Mouse (Mus musculus): ENCODE data around the gene Pcbp2.
A peak's percentile ranks its signal among the peaks of the same experiment; 100 is the strongest.

Pcbp2 gene

DNA sequence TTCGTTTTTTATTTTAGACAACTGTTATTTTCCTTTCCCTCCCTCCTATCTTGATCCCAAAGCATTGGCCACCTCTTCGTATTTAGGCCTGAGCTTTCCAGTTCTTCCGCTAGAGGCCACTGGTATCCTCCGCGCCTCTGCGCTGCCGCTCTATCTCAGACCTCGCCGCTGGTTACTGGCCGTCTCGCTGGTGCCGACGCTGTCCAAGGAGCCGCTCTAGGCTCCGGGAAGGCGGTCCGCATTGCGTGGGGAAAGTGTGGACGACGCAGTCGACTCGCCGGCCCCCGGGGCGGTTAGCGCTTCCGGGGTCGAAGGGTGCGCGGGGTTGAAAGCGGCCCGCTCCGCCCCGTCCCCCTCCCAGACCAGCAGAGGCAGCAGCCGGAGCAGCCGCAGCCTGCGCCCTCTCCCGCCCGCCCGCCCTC lies at the start of gene Pcbp2:
Gene Pcbp2 (plus strand): TSS at position 357 of the 422 bp plus-strand sequence.
- peak; percentile 98 for ATAC-seq (ENCODE audit: low TSS enrichment)

GRCm38 (mm10) chr15:102420986-102421385 lies 49.4 kb upstream of the Pcbp2 start:
- no peak for ATAC-seq (ENCODE audit: low TSS enrichment)

- ATAC-seq (ENCODE audit: low TSS enrichment): 0 out of 2 replicates have a peak, but pooled peaks have one; percentile 59
Measured at GRCm38 (mm10) chr15:102421437-102421836, 48.9 kb upstream of the Pcbp2 start.

- no peak for ATAC-seq (ENCODE audit: low TSS enrichment)
Measured at GRCm38 (mm10) chr15:102423602-102424240, 46.6 kb upstream of the Pcbp2 start.

DNA sequence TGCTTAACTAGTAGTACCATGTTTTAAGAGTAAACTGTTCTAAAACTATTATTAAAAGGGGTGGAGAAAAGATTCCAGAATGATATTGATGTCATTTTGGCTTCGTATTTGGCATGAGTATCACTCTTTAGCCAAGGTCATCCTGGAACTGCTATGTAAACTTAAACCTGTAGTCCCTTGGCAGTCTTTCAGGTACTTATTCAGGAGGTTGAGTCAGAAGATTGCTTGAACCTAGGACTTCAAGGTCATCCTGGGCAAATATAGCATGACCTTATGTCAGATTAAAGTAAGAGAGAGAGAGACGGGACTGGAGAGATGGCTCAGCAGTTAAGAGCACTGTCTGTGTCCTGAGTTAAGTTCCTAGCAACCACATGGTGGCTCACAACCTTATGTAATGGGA lies 45.7 kb upstream of the Pcbp2 start:
- no peak for ATAC-seq (ENCODE audit: low TSS enrichment)

GRCm38 (mm10) chr15:102426963-102427362 lies 43.4 kb upstream of the Pcbp2 start:
- ATAC-seq (ENCODE audit: low TSS enrichment): no peak

GRCm38 (mm10) chr15:102432046-102432445 lies 38.3 kb upstream of the Pcbp2 start:
- ATAC-seq (ENCODE audit: low TSS enrichment): no peak

DNA sequence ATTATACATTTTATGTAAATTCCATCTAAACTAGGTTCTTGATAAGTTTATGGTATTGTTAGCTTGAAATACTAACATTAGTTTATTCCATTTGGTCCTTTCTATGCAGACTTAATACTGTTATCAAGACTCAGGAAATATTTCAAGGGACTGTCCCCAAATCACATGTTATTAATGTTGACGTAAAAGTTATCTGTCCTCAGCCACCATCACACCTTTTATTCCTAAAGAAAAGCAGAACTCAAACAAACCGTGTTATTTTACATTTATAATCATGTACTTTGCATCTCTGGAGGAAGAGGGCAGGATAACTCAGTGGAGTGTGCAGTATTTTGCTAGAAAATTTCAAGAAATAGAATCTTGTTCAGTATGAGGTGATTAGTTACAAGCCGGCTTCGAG lies 37.2 kb upstream of the Pcbp2 start:
- no peak for ATAC-seq (ENCODE audit: low TSS enrichment)

GRCm38 (mm10) chr15:102442490-102442889 lies 27.8 kb upstream of the Pcbp2 start:
- ATAC-seq (ENCODE audit: low TSS enrichment): peak; percentile 73; the same call in 1 of the 2 replicates

DNA sequence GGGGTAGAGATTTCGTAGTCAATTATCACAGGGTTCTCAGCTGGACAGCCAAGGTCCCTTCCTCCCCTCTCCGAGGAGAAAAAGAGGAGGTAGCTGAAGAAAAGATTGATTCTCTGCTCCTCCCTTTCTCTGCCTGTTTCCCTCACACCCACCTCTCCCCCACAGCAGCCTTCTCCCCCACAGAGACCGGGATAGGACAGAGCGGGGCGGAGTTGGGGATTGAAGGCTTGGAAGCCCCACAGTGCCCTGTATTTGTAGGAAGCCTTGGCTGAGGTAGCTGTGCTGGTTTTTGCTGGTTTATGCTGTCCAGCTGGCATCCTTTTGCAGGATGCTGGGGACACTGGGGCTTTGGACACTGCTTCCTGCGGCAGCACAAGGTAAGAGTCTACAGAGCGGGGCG lies 25.2 kb upstream of the Pcbp2 start, which contains the start of gene Amhr2:
Gene Amhr2 (plus strand): TSS at position 222 of the 400 bp plus-strand sequence.
- ATAC-seq (ENCODE audit: low TSS enrichment): no peak

GRCm38 (mm10) chr15:102446448-102446847 lies 23.9 kb upstream of the Pcbp2 start:
- ATAC-seq (ENCODE audit: low TSS enrichment): no peak

GRCm38 (mm10) chr15:102449366-102449765 lies 21.0 kb upstream of the Pcbp2 start:
- no peak for ATAC-seq (ENCODE audit: low TSS enrichment)

DNA sequence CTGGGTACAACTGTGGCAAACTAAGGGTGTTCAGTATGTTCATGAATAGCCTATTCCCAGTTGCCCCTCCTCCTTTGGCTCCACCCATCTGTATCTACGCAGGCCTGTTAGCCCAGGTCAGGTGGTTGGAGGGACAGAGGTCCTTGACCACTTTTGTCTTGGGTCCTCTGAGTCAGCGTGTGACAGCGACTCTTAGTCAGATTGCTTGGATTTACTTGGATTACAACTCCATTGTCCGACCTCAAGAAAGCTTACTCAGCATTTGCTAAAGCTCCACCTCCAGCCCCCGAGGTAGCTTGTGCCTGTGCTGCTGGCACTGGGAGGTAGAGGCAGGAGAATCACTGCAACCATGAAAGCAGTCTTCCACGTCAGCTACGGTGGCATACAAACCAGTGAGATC lies 19.4 kb upstream of the Pcbp2 start:
- no peak for ATAC-seq (ENCODE audit: low TSS enrichment)

DNA sequence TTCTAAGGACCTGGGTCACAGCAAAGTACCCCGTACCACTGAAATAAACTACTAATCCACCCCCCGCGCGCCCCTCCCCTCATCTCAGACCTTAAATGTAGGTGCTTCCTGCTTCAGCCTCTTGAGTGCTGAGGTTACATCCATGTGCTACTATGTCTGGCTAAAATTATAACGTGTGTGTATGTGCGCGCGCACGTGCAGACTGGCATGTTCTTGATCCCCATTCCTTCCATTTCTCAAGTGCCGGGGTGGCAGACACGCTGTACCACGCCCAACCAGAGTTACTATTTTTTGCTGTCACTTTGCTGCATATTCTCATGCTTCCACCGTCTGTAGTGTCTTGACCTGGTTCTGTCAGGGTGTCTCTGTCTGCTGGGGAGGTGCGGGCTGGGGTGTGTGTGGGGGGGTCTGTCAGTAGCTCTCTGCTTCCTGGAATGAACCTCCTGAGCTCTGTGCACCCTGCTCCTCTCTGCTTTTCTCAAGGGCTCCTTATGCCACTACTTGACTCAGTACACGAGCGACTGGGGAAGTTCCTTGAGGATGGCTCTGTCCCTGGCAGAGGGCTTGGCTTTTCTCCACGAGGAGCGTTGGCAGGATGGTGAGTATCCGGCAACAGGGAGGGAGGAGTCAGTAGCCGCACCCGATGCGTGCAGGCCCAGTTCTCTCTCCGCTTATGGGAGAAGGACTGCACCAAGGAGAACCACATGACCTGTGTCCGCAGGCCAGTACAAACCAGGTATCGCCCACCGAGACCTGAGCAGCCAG lies 18.5 kb upstream of the Pcbp2 start:
- ATAC-seq (ENCODE audit: low TSS enrichment): no peak

DNA sequence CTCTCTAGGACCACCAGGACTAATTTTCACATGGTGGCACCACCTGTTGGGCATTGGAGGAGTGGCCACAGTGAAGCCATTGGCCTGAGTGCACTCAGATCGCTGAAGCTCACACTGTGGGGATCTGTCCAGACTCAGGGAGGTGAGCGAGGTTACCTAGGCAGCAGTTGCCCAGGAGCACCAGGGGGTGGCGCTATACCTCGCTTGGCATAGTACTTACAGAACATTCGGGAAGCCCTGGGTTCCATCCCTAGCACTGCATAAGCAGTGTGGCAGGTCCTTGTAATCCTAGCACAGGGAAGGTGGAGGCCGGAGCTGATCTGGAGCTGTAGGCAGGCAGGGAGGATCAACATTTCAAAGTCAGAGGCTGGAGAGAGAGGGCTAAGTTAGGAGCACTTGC lies 14.3 kb upstream of the Pcbp2 start:
- ATAC-seq (ENCODE audit: low TSS enrichment): no peak

- no peak for ATAC-seq (ENCODE audit: low TSS enrichment)
Measured at GRCm38 (mm10) chr15:102458050-102458736, 12.1 kb upstream of the Pcbp2 start.

DNA sequence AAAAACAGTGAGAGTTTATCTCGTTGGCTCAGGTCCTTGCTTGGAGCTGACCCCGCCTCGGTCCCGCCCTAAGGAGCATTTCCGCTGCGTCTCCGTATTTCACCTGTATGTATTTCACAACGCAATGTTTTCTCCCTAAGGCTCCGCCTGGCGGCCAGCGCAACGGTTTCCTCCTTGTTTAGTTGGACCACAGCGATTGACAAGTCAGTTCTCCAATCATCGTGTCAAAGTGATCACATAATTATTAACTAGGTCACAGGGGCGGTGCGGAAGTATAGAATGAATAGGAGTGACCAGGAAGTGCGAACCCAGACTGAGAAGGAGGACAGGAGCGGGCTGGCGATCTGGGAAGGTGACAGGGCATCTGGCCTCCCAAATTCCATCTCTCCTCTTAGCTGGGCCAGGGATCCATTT lies 11.4 kb upstream of the Pcbp2 start, which contains the start of gene Prr13:
Gene Prr13 (plus strand): TSS at position 125 of the 414 bp plus-strand sequence.
- peak; percentile 94 for ATAC-seq (ENCODE audit: low TSS enrichment)

GRCm38 (mm10) chr15:102459381-102459780 lies 11.0 kb upstream of the Pcbp2 start:
- no peak for ATAC-seq (ENCODE audit: low TSS enrichment)

- no peak for ATAC-seq (ENCODE audit: low TSS enrichment)
Measured at GRCm38 (mm10) chr15:102459847-102460246, 10.5 kb upstream of the Pcbp2 start.

- no peak for ATAC-seq (ENCODE audit: low TSS enrichment)
Measured at GRCm38 (mm10) chr15:102460409-102460808, 9.9 kb upstream of the Pcbp2 start.

GRCm38 (mm10) chr15:102460971-102461370 lies 9.4 kb upstream of the Pcbp2 start:
- ATAC-seq (ENCODE audit: low TSS enrichment): no peak

DNA sequence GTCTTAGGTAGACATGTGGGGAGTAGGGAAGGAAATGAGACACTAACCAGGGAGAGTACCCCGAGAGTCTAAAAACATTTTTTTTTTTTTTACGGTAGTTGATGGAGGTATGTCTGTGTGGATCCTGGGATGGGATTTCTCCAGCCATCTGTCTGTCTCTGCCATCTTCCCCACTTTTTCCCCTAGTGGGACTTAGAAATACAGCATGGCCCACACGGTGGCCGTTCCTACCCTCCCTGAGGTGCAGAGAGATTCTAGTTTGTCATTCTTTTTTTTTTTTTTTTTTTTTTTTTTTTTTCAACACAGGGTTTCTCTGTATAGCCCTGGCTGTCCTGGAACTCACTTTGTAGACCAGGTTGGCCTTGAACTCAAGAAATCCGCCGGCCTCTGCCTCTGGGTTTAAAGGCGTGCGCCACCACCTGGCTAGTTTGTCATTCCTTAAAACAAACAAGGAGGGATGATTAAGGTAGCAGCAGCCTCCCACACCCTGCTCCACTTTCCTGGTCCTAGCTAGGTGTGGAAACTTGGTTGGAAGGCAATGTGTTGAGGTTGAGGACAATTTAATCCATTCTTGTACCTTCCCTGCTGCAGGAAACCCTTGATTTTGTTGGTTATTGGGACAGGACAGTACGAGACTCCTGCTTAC lies 8.8 kb upstream of the Pcbp2 start:
- ATAC-seq (ENCODE audit: low TSS enrichment): no peak
